Mouse (Mus musculus): ENCODE results near the gene Clic6.
A peak's percentile ranks its signal among the peaks of the same experiment; 100 is the strongest.
"Not testable (repeated sequence)": the region's sequence is repeated elsewhere in the genome, so short reads cannot be mapped to it uniquely, and the experiment has no call there.

Gene Clic6

DNA sequence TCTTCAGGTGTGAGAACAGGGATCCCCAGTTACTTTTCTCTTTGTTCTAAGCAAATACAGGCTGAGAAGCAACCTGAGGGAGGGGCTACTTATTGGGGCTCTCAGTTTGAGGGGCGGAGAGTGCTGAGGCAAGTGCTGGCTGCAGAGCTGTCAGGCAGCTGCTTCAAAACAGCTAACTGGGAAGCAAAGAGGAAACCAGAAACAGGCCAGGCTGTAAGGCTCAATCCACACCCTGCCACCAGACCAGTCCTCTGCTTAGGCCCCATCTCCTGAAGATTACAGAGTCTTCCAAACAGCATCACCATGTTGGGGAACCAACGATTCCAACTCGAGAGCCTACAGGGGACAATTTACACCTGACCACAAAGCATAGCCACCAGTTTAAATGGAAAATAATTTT, 12.6 kb upstream of the Clic6 start:
- no peak for DNase-seq

DNA sequence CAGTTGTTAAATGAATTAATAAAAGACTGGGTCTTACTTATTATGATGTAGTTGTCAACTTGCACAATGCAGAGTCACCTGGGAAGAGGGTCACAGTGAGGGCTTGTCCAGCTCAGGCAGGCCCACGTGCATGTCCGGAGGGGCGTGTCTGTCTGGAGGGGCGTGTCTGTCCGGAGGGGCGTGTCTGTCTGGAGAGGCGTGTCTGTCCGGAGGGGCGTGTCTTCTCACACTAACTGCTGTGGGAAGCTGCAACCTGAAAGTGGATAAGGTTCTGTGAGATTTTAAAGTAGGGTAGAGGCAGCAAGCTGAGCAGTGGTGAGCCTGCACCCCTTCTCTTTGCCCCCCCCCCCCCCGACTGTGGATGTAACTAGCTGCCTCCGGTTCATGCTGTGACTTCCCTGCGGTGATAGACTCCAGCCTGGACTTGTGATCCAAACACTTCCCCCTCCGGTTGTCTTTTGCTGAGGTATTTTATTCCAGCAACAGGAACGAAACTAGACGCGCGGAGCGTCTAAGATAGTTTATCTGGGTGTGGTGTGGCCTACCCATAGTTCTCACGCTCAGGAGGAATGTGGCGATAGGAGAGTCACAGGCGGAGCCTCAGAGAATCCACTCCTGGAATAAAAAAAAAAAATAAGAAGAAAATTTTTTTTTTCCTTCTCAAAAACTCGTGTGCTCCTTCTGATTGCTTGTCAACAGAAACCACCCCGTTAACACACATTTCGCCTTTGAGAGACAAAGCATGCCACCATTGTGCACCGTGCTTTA, 10.3 kb upstream of the Clic6 start:
- DNase-seq = no peak

DNA sequence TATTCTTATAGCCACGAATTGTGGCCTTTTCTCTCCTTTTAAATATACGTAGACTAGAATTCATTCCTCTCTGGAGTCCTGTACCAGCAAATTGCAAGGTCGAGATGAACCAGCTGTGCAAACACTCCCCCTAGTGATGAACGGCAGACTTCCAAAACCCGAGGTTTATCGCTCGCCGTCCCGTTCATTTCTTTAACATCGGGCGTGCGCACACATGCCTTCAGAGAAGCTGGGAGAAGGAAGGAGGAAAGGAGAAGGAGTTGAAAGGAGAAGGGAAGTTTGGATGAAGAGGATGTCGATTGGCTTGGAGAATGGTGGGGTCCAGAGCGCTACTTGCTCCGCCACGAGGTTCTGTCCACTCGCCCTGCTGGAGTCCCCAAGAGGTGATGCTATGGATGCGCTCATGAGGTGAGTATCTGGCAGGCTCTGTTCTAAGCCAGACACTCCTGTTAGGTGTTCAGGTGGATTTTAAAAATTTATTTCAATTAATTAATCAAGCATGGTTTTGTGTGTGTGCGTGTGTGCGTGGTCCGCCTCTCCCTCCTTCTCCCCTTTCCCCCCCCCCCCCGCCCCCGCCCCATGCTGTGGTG, 6.9 kb upstream of the Clic6 start:
- peak; percentile 32 for DNase-seq

DNA sequence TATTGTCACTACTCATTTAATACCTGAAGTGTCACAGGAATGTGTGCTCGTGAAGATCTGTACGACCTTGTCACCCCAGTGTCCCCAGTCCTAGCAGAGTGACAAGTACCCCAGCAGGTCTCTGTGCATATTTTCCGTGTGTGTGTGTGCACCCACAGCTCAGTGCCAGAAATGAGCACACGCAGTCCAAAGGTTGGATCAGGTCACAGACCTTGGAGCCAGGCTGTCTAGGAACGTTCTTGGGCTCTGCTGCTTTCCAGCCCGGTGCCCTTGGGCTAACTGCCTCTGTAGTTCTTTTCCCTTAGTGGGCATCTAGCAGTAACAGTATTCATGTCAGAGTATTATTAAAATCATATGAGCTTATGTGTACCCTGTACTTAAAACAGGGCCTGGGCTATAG, 1.6 kb downstream of the Clic6 start:
- DNase-seq = no peak

DNA sequence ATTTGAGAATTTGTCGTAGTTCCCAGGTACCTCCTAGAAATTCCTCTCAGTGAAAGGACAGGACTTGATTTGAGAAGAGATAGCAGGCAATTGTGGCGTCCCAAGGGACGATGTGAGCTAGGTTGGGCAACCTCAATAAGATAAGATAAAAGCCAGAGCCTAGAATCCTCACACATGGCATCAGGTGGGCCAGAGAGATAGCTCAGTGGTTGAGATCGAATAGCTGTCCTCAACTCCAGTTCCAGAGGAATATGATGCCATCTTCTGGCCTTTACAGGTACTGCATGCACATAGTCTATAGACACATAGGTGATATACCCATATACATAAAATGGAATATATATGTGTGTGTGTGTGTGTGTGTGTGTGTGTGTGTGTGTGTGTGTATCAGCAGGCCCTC, 2.0 kb downstream of the Clic6 start:
- no peak for DNase-seq

DNA sequence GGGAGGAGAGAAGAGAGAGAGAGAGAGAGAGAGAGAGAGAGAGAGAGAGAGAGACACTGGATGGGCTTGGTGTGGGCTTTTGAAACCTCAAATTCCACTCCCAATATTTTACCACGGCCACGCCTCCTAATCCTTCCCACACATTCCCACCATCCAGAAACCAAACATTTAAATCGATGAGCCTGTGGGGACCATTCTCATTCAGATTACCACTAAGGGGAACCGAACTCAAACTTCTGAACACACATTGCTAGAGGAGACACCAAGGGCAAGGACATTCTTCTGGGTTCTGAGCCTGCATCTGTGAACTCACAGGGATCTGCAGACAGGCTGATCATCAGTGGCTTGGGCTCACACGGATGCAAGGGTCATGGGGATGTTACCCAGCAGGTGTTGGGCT, 2.9 kb downstream of the Clic6 start:
- no peak for DNase-seq

DNA sequence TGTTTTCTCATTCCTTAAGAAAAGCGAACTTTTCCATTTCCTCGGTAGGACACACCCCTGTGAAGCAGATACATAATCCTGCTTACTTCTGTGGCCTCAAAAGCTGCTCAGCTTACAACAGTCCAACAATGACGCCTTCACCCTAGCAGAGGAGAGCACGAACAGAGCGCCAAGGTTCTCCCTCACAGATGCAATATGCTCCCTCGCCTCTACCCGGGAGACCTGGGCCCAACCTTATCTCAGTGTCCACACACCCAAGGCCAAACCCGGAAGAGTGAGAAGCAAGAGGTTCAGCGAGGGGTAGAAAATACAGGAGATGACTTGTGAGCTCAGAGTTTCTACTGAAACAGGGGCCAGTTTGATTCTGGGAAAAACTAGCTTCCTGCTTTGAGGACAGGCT, 3.8 kb downstream of the Clic6 start:
- DNase-seq = no peak

DNA sequence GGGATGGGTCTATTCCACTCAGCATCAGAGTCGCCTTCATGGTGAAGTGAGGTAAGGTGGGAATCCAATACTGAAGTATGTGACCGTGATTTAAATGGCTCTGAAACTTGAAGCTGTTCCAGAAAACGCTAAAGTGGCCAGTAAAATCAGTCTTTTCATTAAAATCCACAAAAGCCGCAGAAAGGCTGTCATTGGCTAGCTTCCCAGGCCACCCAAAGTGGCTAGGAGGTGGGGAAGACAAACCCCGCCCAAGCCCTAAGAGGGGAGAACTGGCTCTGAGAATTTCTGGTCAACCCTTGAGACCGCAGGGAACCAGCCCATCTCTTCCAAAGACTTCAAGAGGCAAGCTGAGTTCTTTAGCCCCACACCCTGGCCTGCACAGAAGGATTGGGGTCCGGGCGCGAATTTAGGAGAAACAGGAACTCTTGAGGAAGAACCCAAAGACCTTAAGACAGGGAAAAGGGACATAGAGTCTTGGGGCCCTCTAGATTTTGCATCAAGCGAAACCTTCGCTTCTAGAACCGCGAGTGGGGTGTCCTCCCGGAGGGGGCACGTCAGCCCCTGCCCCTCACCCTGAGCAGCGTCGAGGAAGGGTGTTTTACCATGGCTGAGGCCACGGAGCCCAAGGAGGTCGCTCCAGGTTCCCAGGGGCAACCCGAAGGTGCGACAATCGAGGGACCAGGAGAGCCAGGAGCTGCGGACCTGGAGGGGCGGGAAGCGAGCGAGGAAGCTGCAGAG, 12.5 kb downstream of the Clic6 start:
- DNase-seq = no peak

DNA sequence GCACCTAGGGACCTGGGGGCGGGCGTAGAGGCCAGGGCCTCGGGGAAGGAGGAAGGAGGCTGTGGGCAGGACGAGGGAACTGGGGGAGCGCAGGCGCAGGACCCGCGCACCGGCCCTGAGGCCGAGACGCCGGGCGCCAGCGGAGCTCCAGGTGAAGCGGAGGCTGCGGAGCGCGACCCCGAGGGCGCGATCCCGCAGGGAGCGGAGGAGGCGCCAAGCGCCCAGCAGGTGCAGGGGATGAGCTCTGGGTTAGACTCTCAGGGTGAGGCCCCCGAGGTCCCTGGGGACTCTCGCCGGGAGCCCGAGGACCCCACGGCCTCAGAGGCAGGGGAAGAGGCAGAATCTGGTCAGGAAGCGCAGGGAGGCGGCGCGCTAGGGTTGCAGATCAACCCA, 13.0 kb downstream of the Clic6 start:
- no peak for DNase-seq

DNA sequence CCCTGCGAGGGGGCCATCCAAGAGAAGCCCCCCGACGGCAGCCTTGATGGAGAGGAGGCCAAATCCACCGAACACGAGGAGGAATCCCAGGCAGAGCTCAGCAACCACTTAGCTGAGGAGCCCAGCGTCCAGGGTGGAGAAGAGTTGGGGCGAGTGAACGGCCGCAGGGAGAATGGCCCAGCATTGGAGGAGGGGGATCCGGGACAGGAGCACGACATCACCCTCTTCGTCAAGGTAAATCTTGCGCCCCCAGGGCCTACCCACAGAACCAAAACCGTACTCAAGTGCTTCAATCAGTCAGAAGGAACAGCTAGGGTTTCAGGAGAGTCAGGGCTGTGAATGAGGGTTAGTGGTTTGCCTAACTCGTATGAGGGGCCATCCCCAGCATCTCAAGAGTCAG, 13.8 kb downstream of the Clic6 start:
- no peak for DNase-seq

DNA sequence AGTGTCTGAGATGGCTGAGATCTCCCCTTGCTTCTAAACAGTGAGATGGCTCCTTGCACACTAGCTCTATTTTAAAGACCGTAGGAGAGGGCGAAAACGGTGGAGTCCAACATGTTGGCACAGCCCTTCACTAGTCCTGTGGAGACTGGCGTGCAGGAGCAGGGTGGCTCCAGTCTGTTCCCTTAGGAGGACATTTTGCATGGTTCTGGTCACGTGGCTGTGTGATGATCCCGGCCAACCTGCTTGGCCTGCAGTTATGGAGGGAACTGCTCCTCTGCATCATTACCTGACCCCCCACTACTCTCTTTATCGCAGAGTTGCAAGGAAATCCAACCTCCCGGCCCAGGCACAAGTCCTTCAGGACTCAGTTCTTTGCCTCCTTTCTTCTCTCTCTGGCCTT, 15.0 kb downstream of the Clic6 start:
- no peak for DNase-seq

DNA sequence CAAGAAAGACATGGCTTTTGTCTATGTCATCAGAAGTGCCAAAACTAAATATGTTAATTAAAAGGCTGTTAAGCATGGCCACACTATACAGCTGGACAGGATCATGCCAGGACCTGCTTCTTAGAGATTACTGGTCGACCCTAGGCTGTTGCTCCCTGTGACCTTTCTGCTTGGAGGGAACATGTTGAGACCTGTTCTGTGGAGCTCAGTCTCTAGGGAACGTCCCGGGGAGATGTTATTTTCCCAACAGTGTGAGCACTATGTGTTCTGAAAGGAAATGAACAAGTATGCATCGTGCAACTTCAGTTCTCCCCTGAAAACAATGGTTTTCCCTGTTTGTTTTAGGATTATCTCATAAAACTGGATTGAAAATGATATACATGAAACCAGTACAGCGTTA, 17.6 kb downstream of the Clic6 start:
- no peak for DNase-seq

DNA sequence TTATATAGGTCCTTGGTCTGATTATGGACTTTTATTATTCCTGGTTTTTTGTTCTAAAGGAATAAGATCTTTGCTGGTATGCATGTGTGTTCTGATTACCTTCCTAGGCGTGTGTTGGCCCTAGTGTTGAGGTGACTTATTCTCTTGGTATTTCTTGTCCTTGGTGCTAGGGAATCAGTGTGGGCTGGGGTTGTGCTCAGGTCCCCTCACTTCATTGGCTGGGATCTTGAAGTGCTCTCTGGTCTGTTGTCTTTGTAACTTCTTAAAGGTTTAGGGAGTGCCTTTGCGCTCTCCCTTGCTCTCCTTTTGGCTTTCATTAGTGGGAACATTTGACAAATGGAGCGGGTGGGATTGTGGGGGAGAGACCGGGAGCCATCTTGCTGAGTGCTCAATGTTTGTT, 22.0 kb downstream of the Clic6 start:
- no peak for DNase-seq

DNA sequence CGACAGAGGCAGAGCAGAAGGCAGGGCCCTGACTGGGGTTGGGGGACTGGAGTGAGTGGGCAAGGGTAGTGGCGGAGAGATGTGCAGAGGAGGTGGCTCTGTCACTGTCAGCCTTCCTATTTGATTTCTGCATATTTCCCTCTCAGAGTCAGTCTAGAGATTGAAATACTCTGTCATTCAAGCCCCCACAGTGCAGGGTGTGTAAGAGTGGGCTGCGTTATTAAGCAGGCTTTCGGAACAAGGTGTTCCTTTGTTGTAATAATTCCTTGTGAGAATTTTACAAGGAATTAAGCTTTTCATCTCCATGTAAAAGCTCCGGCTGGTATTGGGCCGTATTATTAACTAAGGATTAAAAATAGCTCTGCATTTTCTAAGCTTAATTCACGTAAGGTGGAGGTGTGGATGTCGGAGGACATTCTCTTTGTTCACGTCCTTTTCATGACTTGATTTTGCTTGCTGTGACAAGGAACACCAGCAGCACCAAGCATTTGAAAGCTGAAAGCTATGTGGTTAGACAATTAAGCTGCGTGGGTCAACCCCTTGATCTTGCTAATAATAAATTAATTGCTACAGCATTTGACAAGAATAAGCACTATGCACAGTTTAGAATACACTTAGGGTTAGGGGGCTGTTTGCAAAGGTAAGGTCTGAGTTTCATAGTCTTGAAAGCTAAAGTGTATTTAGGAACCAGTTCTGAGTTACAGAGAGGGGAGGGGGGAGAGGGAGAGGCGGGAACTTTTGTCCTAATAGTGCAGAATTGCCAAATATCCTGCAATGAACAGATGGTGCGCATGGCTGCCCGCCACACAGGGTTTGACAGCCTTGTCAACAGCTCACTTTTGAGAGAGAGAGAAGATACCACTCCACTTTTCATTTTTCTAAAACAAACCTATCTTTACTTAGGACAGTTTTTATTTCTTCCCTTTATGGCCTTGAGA, 25.6 kb downstream of the Clic6 start:
- DNase-seq = peak; percentile 13

DNA sequence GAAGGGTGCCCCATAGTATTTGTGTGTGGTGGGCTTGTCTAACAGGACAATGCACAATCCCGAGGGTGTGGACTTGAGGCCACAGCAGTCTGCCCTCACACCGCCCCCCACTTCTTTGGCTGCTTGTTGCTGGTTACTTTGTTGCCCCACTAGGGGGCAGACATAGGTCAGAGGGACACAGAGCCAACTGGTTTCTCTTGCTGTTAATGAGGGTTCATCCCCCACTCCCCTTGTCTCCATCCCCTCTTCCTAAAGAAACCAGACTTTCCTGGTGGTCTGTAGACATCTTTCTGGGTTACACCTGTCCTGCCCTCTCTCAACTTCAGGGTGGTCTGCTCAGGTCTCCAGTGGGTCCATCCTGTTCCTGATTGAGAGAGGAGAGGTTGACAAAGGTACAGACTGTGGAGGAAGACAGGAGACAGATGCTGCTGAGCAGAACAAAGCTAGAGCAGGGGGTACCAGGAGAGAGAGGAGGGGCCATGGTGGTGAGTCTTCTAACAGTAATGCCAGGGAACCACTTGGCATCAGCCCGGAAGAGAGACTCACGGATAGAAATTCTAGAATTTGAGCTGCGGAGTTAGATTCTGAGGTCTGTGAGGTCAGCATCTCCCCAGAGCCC, 26.3 kb downstream of the Clic6 start:
- DNase-seq = no peak

DNA sequence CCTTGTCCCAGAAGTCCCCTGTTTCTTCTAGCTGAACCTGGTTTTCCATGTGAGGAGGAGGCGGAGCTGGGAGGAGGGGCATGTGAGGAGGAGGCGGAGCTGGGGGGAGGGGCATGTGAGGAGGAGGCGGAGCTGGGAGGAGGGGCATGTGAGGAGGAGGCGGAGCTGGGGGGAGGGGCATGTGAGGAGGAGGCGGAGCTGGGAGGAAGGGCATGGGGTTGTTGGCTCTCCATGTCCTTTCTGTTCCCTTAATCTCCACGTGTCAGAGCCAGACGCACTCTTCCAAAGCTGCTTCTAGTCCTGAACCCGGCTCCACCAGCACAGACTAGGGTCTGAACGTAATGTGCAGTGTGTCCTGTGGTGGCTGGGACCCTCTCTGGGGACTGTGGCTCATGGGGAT, 29.4 kb downstream of the Clic6 start:
- not testable (repeated sequence) for DNase-seq

DNA sequence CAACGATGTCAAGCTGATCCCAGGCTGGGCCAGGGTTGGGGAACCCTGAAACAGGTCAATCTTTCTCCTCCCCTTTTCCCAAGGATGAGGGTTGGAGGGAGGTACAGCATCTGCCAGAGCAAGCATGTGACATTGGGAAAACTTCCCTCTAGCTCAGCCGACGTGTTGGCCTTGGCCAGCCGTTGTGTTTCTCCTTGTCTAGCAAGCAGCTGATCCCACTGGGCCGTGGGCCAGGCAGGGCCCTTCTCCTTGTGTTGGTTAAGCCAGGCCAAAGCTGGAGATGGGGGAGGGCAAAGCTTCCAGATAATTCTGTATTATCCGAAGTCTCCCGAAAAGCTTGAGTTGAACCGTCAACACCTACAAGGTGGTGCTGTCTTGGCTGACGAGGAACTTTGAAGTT, 30.6 kb downstream of the Clic6 start:
- DNase-seq = no peak

DNA sequence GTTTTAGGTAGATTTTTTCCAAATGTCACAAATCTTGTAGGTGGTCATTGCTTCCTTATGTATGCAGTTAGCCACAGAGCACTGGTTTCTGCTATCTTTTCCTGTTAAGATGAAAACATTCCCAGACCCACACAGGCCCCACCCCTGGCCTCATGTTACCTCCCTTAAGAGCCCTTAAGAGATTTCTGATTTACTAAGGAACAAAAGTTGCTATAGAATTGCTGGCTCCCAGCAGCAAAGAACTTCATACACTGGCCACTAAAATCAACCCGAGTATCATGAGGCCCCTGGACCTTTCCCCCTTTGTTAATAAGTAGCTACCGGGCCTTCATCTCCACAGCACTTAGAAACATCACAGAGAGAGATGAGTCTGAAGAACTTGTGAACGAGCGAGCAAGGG, 33.2 kb downstream of the Clic6 start:
- no peak for DNase-seq

DNA sequence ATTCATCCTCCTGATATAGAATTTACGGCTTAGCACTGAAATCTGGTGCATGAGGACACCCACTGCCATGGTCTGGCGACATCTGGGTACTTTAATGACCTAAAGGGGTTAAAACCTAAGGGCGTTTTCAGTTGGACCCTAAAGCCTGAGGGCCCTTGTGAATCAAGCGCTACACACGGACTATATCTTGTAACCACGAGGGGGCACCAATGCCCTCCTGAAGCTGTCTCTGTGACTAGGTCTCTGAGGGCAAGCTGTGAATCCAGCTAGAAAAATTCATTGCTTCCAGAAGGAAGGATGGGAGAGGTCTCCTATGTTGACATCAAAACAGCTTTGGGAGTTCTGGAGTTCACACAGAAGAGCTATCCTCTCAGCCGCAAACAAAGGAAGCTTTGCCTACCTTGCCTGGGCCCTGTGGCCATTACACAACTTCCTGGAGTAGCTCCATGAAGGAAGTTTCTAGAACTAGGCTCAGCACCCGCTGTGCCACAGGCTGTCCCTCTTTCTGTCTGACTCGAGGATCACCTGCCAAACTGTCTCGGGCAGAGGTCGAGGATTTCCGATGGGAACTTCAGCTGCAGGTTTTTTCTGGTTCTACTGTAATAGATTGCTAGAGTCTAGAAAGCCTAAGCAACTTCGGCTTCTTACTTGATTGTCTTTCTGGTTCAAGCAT, 34.4 kb downstream of the Clic6 start:
- no peak for DNase-seq

DNA sequence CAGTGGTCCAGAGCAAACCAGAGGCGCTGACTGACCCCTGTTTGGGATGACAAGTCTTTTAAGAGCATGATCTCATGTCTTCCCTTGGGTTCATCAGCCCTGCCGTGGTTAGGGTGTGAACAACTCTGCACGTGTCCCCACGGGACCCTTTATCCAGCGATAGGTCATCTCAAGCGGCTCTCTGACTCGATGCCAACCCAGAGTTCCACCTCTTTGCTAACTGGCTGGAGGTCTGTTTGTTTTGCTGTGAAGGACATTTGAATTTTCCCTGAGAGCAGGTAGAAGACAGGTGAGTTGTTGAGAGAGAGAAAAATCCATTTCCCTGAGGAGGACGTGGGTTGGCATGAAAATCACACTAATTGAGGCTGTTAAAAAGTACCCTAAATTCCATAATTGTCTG, 37.8 kb downstream of the Clic6 start:
- no peak for DNase-seq

DNA sequence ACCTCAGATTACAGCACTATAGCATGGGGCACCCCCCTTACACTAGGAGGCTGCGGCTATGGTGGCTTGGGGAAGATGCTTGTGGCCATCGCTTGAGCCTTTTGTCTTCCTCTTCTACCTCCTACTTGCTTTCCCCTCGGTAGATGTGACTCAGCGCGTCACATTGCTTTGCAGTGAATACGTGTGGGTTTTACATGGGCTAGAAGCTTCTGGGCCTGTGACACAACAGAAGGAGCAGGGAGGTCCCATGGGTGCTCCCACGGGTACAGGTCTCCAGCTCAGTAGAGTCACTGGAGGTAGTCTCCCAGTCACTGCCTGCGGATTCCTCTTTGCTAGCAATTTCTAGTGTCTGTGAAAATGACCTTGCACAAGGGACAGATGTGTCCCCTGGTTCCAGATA, 39.1 kb downstream of the Clic6 start:
- DNase-seq = no peak

DNA sequence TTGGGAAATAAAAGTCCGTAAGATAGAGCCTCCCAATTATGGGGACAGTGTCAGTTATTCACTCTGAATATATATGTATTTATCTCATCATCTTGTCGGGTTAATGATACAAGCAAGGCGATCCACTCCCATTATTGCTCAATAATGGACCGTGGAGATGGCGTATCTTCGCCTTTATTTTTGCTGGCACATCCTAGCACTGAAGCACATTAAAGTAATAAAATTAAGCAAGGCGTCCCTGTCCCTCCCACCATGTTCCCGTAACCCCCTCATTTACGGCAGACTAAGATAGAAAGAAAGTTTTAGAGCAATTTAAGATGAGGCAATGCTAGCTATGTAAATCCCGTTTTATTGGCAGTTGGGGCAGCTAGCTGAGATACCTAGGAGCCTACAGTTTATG, 40.4 kb downstream of the Clic6 start:
- DNase-seq = no peak
